Mouse (Mus musculus) erythroblast, embryonic 14.5 days (primary cell): ENCODE data around the gene Inf2.

ENCODE experiments used
- GATA1 ChIP-seq: IDR thresholded peaks from 2 replicates; pipeline ENCODE4 v1.6.1; 2012; ENCODE audit warnings: low read length, inconsistent platforms, mixed read lengths
- TAL1 ChIP-seq: IDR thresholded peaks from 3 replicates; pipeline ENCODE4 v1.6.1; 2012; ENCODE audit warnings: low read length, inconsistent platforms, mixed read lengths

GRCm38 (mm10) chr12:112664124-112664523, 75.5 kb downstream of the Inf2 start:
- TF ChIP-seq GATA1 (no peak), TAL1 (no peak)
